ENCODE assay signal across 8 mouse cellular contexts in the genomic region with DNA sequence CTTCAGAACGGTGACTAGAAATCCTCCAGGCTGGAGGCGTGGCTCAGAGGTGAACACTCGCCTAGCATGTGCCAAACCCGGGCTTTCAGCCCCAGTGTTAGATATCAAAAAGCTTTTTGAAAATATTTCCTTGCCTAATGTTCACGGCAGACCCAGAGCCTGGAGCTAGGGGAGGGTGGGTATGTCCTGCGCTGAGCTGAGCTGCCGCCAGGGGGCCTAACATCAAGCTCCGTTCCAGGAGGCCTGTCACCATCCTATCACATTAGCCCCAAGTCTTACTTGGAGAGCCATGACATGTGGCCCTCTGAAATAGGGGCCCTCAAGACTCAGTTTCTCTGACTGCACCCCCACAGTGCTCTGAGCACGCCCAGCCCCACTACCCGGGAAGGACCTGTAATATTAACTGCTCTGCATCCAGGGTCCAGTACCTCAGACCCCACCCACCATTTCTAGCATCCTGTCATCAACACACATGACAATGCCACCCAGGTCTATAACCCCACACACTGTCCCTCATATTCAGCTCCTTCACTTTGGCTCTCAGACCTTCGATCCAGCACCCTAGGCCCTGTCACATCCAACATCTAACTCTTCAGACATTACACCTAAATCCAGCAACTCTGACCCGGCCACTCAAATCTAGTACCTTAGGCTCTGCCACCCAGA. TPM values are rescaled to one million over a fixed set of nuclear protein-coding genes. Genes with fewer than 3 reads are reported as not detected.
DNase-seq lines count a peak whose midpoint lies in the region; ATAC-seq and TF ChIP-seq lines count a peak whose summit lies in the region.

No protein-coding gene starts in this region.

- H3K36me3 ChIP-seq in CH12.LX (replicated peaks in 1 of 2; ENCODE audit: control insufficient read depth in 1 of 2, insufficient read depth in 1 of 2, low read length in 1 of 2) (peaks cover 25 to 35% of the 10 kb centered on the region in 2 experiments), myocyte (ENCODE audit: control insufficient read depth, insufficient read depth) (peaks cover 7% of the 10 kb centered on the region)
- peaks cover 33% of the 10 kb centered on the region for H3K36me3 ChIP-seq in embryonic facial prominence, embryonic 15.5 days
- peaks cover 17% of the 10 kb centered on the region for H3K36me3 ChIP-seq in heart, embryonic 11.5 days (ENCODE audit: control insufficient read depth, insufficient read depth, low read length)
- H3K36me3 ChIP-seq in kidney, embryonic 15.5 days, result peaks cover 36% of the 10 kb centered on the region
- peaks cover 20% of the 10 kb centered on the region for H3K36me3 ChIP-seq in liver, embryonic 11.5 days (ENCODE audit: control insufficient read depth, insufficient read depth, low read length)
- peaks cover 30% of the 10 kb centered on the region for H3K36me3 ChIP-seq in stomach, embryonic 14.5 days (ENCODE audit: control insufficient read depth, insufficient read depth, low read length)

- H3K4me2 ChIP-seq in CH12.LX (ENCODE audit: insufficient read depth, low read depth, poor library complexity, severe bottlenecking) (peak overlapping the region; percentile 91), myocyte (ENCODE audit: low read depth) (peak overlapping the region; percentile 90)
- peak overlapping the region; percentile 87 for H3K4me2 ChIP-seq in embryonic facial prominence, embryonic 15.5 days (replicated peaks)
- H3K4me2 ChIP-seq in heart, embryonic 11.5 days, result peak overlapping the region; percentile 82
- peak overlapping the region; percentile 96 for H3K4me2 ChIP-seq in kidney, embryonic 15.5 days
- peak overlapping the region; percentile 96 for H3K4me2 ChIP-seq in liver, embryonic 11.5 days
- H3K4me2 ChIP-seq in stomach, embryonic 14.5 days (replicated peaks; ENCODE audit: low read depth, low read length), result peak overlapping the region; percentile 90

- peaks cover 3 to 14% of the 10 kb centered on the region in 2 experiments; a peak in 3 of 4 replicates for H3K4me1 ChIP-seq in CH12.LX (ENCODE audit: control insufficient read depth in 1 of 2, insufficient read depth in 2 of 2)
- peaks cover 14% of the 10 kb centered on the region for H3K4me1 ChIP-seq in bone marrow macrophage, adult 2 months (ENCODE audit: control insufficient read depth, insufficient read depth, low read length)
- peaks cover 24% of the 10 kb centered on the region for H3K4me1 ChIP-seq in embryonic facial prominence, embryonic 15.5 days
- peaks cover 16% of the 10 kb centered on the region for H3K4me1 ChIP-seq in heart, embryonic 11.5 days (ENCODE audit: control insufficient read depth, insufficient read depth, low read length)
- peaks cover 36% of the 10 kb centered on the region for H3K4me1 ChIP-seq in kidney, embryonic 15.5 days
- H3K4me1 ChIP-seq in liver, embryonic 11.5 days (replicated peaks; ENCODE audit: control insufficient read depth, insufficient read depth, low read length), result peaks cover 11% of the 10 kb centered on the region
- peaks cover 16% of the 10 kb centered on the region for H3K4me1 ChIP-seq in stomach, embryonic 14.5 days (ENCODE audit: control insufficient read depth, insufficient read depth, low read length)

- WGBS in embryonic facial prominence, embryonic 15.5 days, result 4% methylated on average over 12 of the region's 12 CpGs
- WGBS in heart, embryonic 11.5 days (ENCODE audit: insufficient replicate concordance), result 7% methylated on average over 12 of the region's 12 CpGs
- WGBS in kidney, embryonic 15.5 days, result 4% methylated on average over 12 of the region's 12 CpGs
- 7% methylated on average over 12 of the region's 12 CpGs for WGBS in liver, embryonic 11.5 days
- 4% methylated on average over 12 of the region's 12 CpGs for WGBS in stomach, embryonic 14.5 days

- dilution Hi-C loops in CH12.LX (cut with MboI; ENCODE audit: extremely low pct_ligation_motif_present, extremely low pct_unique_long_range_greater_than_20kb, low sequenced_read_pairs), result no loop called here

- H3K27ac ChIP-seq in CH12.LX (ENCODE audit: insufficient read depth, low read depth), result no peak overlapping the region
- peak overlapping the region; percentile 41 for H3K27ac ChIP-seq in bone marrow macrophage, adult 2 months (ENCODE audit: insufficient read depth, low read depth, low read length)
- peak overlapping the region; percentile 81 for H3K27ac ChIP-seq in embryonic facial prominence, embryonic 15.5 days (replicated peaks)
- H3K27ac ChIP-seq in heart, embryonic 11.5 days (ENCODE audit: low read depth, low read length), result peak overlapping the region; percentile 29; the same call in 1 of the 2 replicates
- peak overlapping the region; percentile 88 for H3K27ac ChIP-seq in kidney, embryonic 15.5 days
- peak overlapping the region; percentile 40 for H3K27ac ChIP-seq in liver, embryonic 11.5 days (ENCODE audit: low read depth, low read length)
- peak overlapping the region; percentile 66 for H3K27ac ChIP-seq in stomach, embryonic 14.5 days (ENCODE audit: low read length)

- ATAC-seq in embryonic facial prominence, embryonic 15.5 days (ENCODE audit: insufficient number of reproducible peaks, low FRiP score, low TSS enrichment, low read depth), result peak; percentile 73
- ATAC-seq in heart, embryonic 11.5 days (replicated peaks; ENCODE audit: insufficient number of reproducible peaks, low FRiP score, low TSS enrichment), result peak; percentile 74
- peak; percentile 76 for ATAC-seq in kidney, embryonic 15.5 days (replicated peaks; ENCODE audit: low FRiP score)
- peak; percentile 78 for ATAC-seq in liver, embryonic 11.5 days (replicated peaks; ENCODE audit: low FRiP score)
- peak; percentile 76 for ATAC-seq in stomach, embryonic 14.5 days (ENCODE audit: insufficient number of reproducible peaks, insufficient read depth, low FRiP score, low read depth)

- no peaks in the 10 kb centered on the region for H3K9me3 ChIP-seq in CH12.LX (replicated peaks; ENCODE audit: low read length)
- H3K9me3 ChIP-seq in embryonic facial prominence, embryonic 15.5 days (replicated peaks), result no peaks in the 10 kb centered on the region
- H3K9me3 ChIP-seq in heart, embryonic 11.5 days (replicated peaks; ENCODE audit: control insufficient read depth, low read length), result no peaks in the 10 kb centered on the region
- H3K9me3 ChIP-seq in kidney, embryonic 15.5 days (replicated peaks), result no peaks in the 10 kb centered on the region
- H3K9me3 ChIP-seq in liver, embryonic 11.5 days (ENCODE audit: control insufficient read depth, low read length), result no peaks in the 10 kb centered on the region
- H3K9me3 ChIP-seq in stomach, embryonic 14.5 days (ENCODE audit: control insufficient read depth, low read depth, low read length), result no peaks in the 10 kb centered on the region

- in situ Hi-C loops in CH12.LX (cut with MboI; ENCODE audit: low pct_ligation_motif_present, low pct_unique_long_range_greater_than_20kb, low sequenced_read_pairs), result no loop called here

- H3K4me3 ChIP-seq in CH12.LX (replicated peaks in 1 of 3; ENCODE audit: low read depth in 2 of 3, low read length in 2 of 3, poor library complexity in 1 of 3) (peak overlapping the region; percentile 96 to 99 (median 98)), myocyte (peak overlapping the region; percentile 83)
- peak overlapping the region; percentile 88 for H3K4me3 ChIP-seq in bone marrow macrophage, adult 2 months (ENCODE audit: insufficient read depth, low read length)
- H3K4me3 ChIP-seq in embryonic facial prominence, embryonic 15.5 days (replicated peaks), result peak overlapping the region; percentile 91
- H3K4me3 ChIP-seq in heart, embryonic 11.5 days (ENCODE audit: low read depth, low read length), result peak overlapping the region; percentile 91
- H3K4me3 ChIP-seq in kidney, embryonic 15.5 days (replicated peaks), result peak overlapping the region; percentile 83
- H3K4me3 ChIP-seq in liver, embryonic 11.5 days (ENCODE audit: low read depth, low read length), result peak overlapping the region; percentile 82
- peak overlapping the region; percentile 65 for H3K4me3 ChIP-seq in stomach, embryonic 14.5 days (ENCODE audit: low read depth, low read length)

- no peak for TF ChIP-seq POLR2A in CH12.LX (IDR thresholded peaks at IDR 0.05; ENCODE audit: low read depth, low read length)
- no peak for TF ChIP-seq POLR2A in bone marrow macrophage, adult 2 months (IDR thresholded peaks at IDR 0.05; ENCODE audit: borderline replicate concordance, low read depth, low read length)
- TF ChIP-seq POLR2A in myocyte (IDR thresholded peaks at IDR 0.05; ENCODE audit: insufficient read length, low read depth), result no peak

- TF ChIP-seq EP300 in CH12.LX (IDR thresholded peaks at IDR 0.05; ENCODE audit: low read length), result no peak

- peaks cover 11% of the 10 kb centered on the region for H3K79me2 ChIP-seq in CH12.LX (replicated peaks; ENCODE audit: control insufficient read depth, extremely low read depth, insufficient read depth, poor library complexity, severe bottlenecking)
- H3K79me2 ChIP-seq in myocyte (ENCODE audit: control insufficient read depth, insufficient read depth), result peaks cover 19% of the 10 kb centered on the region

- peak; percentile 36 for TF ChIP-seq RAD21 in CH12.LX (IDR thresholded peaks at IDR 0.05; ENCODE audit: low read depth, low read length)

- DNase-seq in CH12.LX (ENCODE audit: extremely low read depth), result peak; percentile 88
- peak; percentile 81 for DNase-seq in liver, embryonic 11.5 days (ENCODE audit: low spot score)

- peak overlapping the region; percentile 95 for H3K9ac ChIP-seq in CH12.LX (ENCODE audit: insufficient read depth, low read depth)
- peak overlapping the region; percentile 92 for H3K9ac ChIP-seq in embryonic facial prominence, embryonic 15.5 days
- H3K9ac ChIP-seq in heart, embryonic 11.5 days (ENCODE audit: low read depth, low read length), result peak overlapping the region; percentile 91
- peak overlapping the region; percentile 95 for H3K9ac ChIP-seq in kidney, embryonic 15.5 days
- peak overlapping the region; percentile 78 for H3K9ac ChIP-seq in liver, embryonic 11.5 days (ENCODE audit: low read depth, low read length)
- H3K9ac ChIP-seq in stomach, embryonic 14.5 days (replicated peaks; ENCODE audit: low read depth, low read length), result peak overlapping the region; percentile 81

- TF ChIP-seq CTCF in CH12.LX (conservative IDR thresholded peaks at IDR 0.05 in 1 of 2, IDR thresholded peaks at IDR 0.05 in 1 of 2; ENCODE audit: low read depth in 2 of 2, low read length in 2 of 2), result peak; percentile 81 to 84
- TF ChIP-seq CTCF in bone marrow macrophage, adult 2 months (IDR thresholded peaks at IDR 0.05; ENCODE audit: low read depth, low read length), result peak; percentile 59

- H3ac ChIP-seq in myocyte (ENCODE audit: control insufficient read depth, insufficient read length), result peak overlapping the region; percentile 70

- H3K27me3 ChIP-seq in CH12.LX (replicated peaks) (peaks cover 12% of the 10 kb centered on the region), myocyte (ENCODE audit: control insufficient read depth, insufficient read depth, insufficient read length) (no peaks in the 10 kb centered on the region)
- no peaks in the 10 kb centered on the region for H3K27me3 ChIP-seq in embryonic facial prominence, embryonic 15.5 days
- peaks cover 4% of the 10 kb centered on the region; the same call in 1 of the 2 replicates for H3K27me3 ChIP-seq in heart, embryonic 11.5 days (ENCODE audit: control insufficient read depth, insufficient read depth, low read length)
- H3K27me3 ChIP-seq in kidney, embryonic 15.5 days, result no peaks in the 10 kb centered on the region
- H3K27me3 ChIP-seq in liver, embryonic 11.5 days (replicated peaks; ENCODE audit: control insufficient read depth, insufficient read depth, low read length), result no peaks in the 10 kb centered on the region
- no peaks in the 10 kb centered on the region for H3K27me3 ChIP-seq in stomach, embryonic 14.5 days (ENCODE audit: control insufficient read depth, insufficient read depth, low read length)

RNA-seq across cellular contexts. Expression of a gene that starts 7.1 kb away (rescaled TPM):
- total RNA-seq in CH12.LX (2012; rRNA removed) (30.1 and 38.8 TPM in 2 replicates), CH12.LX (2014; rRNA removed) (32.1 and 32.3 TPM in 2 replicates)
- polyA plus RNA-seq in CH12.LX (2012; ENCODE audit: insufficient read length, low read depth) (70.1 and 74.0 TPM in 2 replicates), myocyte (2012; fragmentation: generic; extraction: Trizol) (66.0 TPM)
- polyA plus RNA-seq in bone marrow macrophage, adult 2 months (2012; ENCODE audit: insufficient read depth, insufficient read length, missing spikeins), result 31.4 and 36.1 TPM in 2 replicates
- 97.5 and 100 TPM in 2 replicates for polyA plus RNA-seq in embryonic facial prominence, embryonic 15.5 days (2015; fragmentation: Nextera tagmentation; extraction: Ambion mirVana)
- polyA plus RNA-seq in heart, embryonic 11.5 days (2014; fragmentation: Nextera tagmentation; extraction: Ambion mirVana), result 85.3 and 95.2 TPM in 2 replicates
- 96.2 and 102 TPM in 2 replicates for polyA plus RNA-seq in kidney, embryonic 15.5 days (2015; fragmentation: Nextera tagmentation; extraction: Ambion mirVana)
- 98.1 and 103 TPM in 2 replicates for polyA plus RNA-seq in liver, embryonic 11.5 days (2014; fragmentation: Nextera tagmentation; extraction: Ambion mirVana)
- polyA plus RNA-seq in stomach, embryonic 14.5 days (2014; fragmentation: Nextera tagmentation; extraction: Ambion mirVana), result 105 and 120 TPM in 2 replicates

RNA-seq across cellular contexts. Expression of a gene that starts 8.3 kb away (rescaled TPM):
- total RNA-seq in CH12.LX (2012; rRNA removed) (not detected in 2 replicates), CH12.LX (2014; rRNA removed) (not detected in 2 replicates)
- polyA plus RNA-seq in CH12.LX (2012; ENCODE audit: insufficient read length, low read depth) (not detected in 2 replicates), myocyte (2012; fragmentation: generic; extraction: Trizol) (not detected)
- polyA plus RNA-seq in bone marrow macrophage, adult 2 months (2012; ENCODE audit: insufficient read depth, insufficient read length, missing spikeins), result not detected in 2 replicates
- 24.0 and 32.3 TPM in 2 replicates for polyA plus RNA-seq in embryonic facial prominence, embryonic 15.5 days (2015; fragmentation: Nextera tagmentation; extraction: Ambion mirVana)
- not detected in 2 replicates for polyA plus RNA-seq in heart, embryonic 11.5 days (2014; fragmentation: Nextera tagmentation; extraction: Ambion mirVana)
- 0.16 and 0.60 TPM in 2 replicates for polyA plus RNA-seq in kidney, embryonic 15.5 days (2015; fragmentation: Nextera tagmentation; extraction: Ambion mirVana)
- polyA plus RNA-seq in liver, embryonic 11.5 days (2014; fragmentation: Nextera tagmentation; extraction: Ambion mirVana), result not detected in 2 replicates
- polyA plus RNA-seq in stomach, embryonic 14.5 days (2014; fragmentation: Nextera tagmentation; extraction: Ambion mirVana), result 6.3 and 6.8 TPM in 2 replicates

RNA-seq across cellular contexts. Expression of a gene that starts 18.7 kb away (rescaled TPM):
- total RNA-seq in CH12.LX (2012; rRNA removed) (73.2 and 93.9 TPM in 2 replicates), CH12.LX (2014; rRNA removed) (53.9 and 55.3 TPM in 2 replicates)
- polyA plus RNA-seq in CH12.LX (2012; ENCODE audit: insufficient read length, low read depth) (61.8 and 70.7 TPM in 2 replicates), myocyte (2012; fragmentation: generic; extraction: Trizol) (0.04 TPM)
- polyA plus RNA-seq in bone marrow macrophage, adult 2 months (2012; ENCODE audit: insufficient read depth, insufficient read length, missing spikeins), result 73.2 and 77.1 TPM in 2 replicates
- 2.5 and 2.9 TPM in 2 replicates for polyA plus RNA-seq in embryonic facial prominence, embryonic 15.5 days (2015; fragmentation: Nextera tagmentation; extraction: Ambion mirVana)
- 1.4 and 2.5 TPM in 2 replicates for polyA plus RNA-seq in heart, embryonic 11.5 days (2014; fragmentation: Nextera tagmentation; extraction: Ambion mirVana)
- polyA plus RNA-seq in kidney, embryonic 15.5 days (2015; fragmentation: Nextera tagmentation; extraction: Ambion mirVana), result 2.1 and 2.2 TPM in 2 replicates
- 7.2 and 8.1 TPM in 2 replicates for polyA plus RNA-seq in liver, embryonic 11.5 days (2014; fragmentation: Nextera tagmentation; extraction: Ambion mirVana)
- 2.2 and 2.3 TPM in 2 replicates for polyA plus RNA-seq in stomach, embryonic 14.5 days (2014; fragmentation: Nextera tagmentation; extraction: Ambion mirVana)

RNA-seq across cellular contexts. Expression of a gene that starts 33.3 kb away (rescaled TPM):
- total RNA-seq in CH12.LX (2012; rRNA removed), result 0.08 and 0.13 TPM in 2 replicates
- not detected in 2 replicates for total RNA-seq in CH12.LX (2014; rRNA removed)
- polyA plus RNA-seq in CH12.LX (2012; ENCODE audit: insufficient read length, low read depth), result not detected in 2 replicates
- polyA plus RNA-seq in bone marrow macrophage, adult 2 months (2012; ENCODE audit: insufficient read depth, insufficient read length, missing spikeins), result 34.5 and 34.7 TPM in 2 replicates
- polyA plus RNA-seq in embryonic facial prominence, embryonic 15.5 days (2015; fragmentation: Nextera tagmentation; extraction: Ambion mirVana), result 2.9 and 3.4 TPM in 2 replicates
- polyA plus RNA-seq in heart, embryonic 11.5 days (2014; fragmentation: Nextera tagmentation; extraction: Ambion mirVana), result 7.2 and 7.5 TPM in 2 replicates
- 4.1 and 5.4 TPM in 2 replicates for polyA plus RNA-seq in kidney, embryonic 15.5 days (2015; fragmentation: Nextera tagmentation; extraction: Ambion mirVana)
- 13.4 and 15.1 TPM in 2 replicates for polyA plus RNA-seq in liver, embryonic 11.5 days (2014; fragmentation: Nextera tagmentation; extraction: Ambion mirVana)
- 11.7 TPM for polyA plus RNA-seq in myocyte (2012; fragmentation: generic; extraction: Trizol)
- 1.3 and 1.5 TPM in 2 replicates for polyA plus RNA-seq in stomach, embryonic 14.5 days (2014; fragmentation: Nextera tagmentation; extraction: Ambion mirVana)
